In genomic region chr11:59202081-59202995, GRCm38 (mm10) we compare ENCODE assay signal across 7 mouse cellular contexts. TPM values are rescaled to one million over a fixed set of nuclear protein-coding genes. Genes with fewer than 3 reads are reported as not detected.
DNase-seq lines count a peak whose midpoint lies in the region; ATAC-seq and TF ChIP-seq lines count a peak whose summit lies in the region.

Gene Mrpl55 (plus strand): TSS chr11:59202486.

- H3K27ac ChIP-seq in cortical plate, adult 2 months (ENCODE audit: insufficient read depth, low read length) = no peak within 1 kb of the TSS
- peak within 1 kb of the TSS; percentile 85 for H3K27ac ChIP-seq in midbrain, embryonic 10.5 days (replicated peaks)

- H3K9me3 ChIP-seq in midbrain, embryonic 10.5 days (replicated peaks) = no peaks in the 10 kb centered on the region

- peak within 1 kb of the TSS; percentile 65 for H3K4me3 ChIP-seq in cortical plate, adult 2 months (ENCODE audit: insufficient read depth, low read length)
- peak within 1 kb of the TSS; percentile 98 for H3K4me3 ChIP-seq in midbrain, embryonic 10.5 days

- intact Hi-C loops in left cerebral cortex, postnatal 25 days (cut with DNase I) = no loop called here

- 1% methylated on average over 63 of the region's 63 CpGs for WGBS in midbrain, embryonic 10.5 days

- peak; percentile 89 for ATAC-seq in inflammation-experienced regulatory T-cells, adult 6 months

- TF ChIP-seq CTCF in cortical plate, adult 2 months (IDR thresholded peaks at IDR 0.05; ENCODE audit: extremely low read depth, insufficient read depth, low read length) = no peak

- peak; percentile 92 for DNase-seq in adipocyte (ENCODE audit: low spot score)
- peak; percentile 97 for DNase-seq in gastrocnemius, postnatal 10 days
- peak; percentile 94 to 95 for DNase-seq in left cerebral cortex, postnatal 25 days (ENCODE audit: low spot score in 2 of 2)
- peak; percentile 96 for DNase-seq in midbrain, embryonic 10.5 days (ENCODE audit: low spot score)
- DNase-seq in right cerebral cortex, postnatal 4 days = peak; percentile 95

- no peaks in the 10 kb centered on the region for H3K4me1 ChIP-seq in cortical plate, adult 2 months (ENCODE audit: control insufficient read depth, insufficient read depth, low read length)
- peaks cover 18% of the 10 kb centered on the region for H3K4me1 ChIP-seq in midbrain, embryonic 10.5 days

- TF ChIP-seq POLR2A in cortical plate, adult 2 months (IDR thresholded peaks at IDR 0.05; ENCODE audit: extremely low read depth, insufficient read depth, low read length) = peak; percentile 80; the same call in 1 of the 2 replicates

- peaks cover 46% of the 10 kb centered on the region for H3K36me3 ChIP-seq in midbrain, embryonic 10.5 days

- no peaks in the 10 kb centered on the region for H3K27me3 ChIP-seq in midbrain, embryonic 10.5 days (ENCODE audit: low read depth, poor library complexity, severe bottlenecking)

RNA-seq across cellular contexts. Expression of gene Mrpl55, which starts in this region (rescaled TPM):
- polyA plus RNA-seq in cortical plate, adult 2 months (2012; rRNA removed) = 53.6 and 57.1 TPM in 2 replicates
- total RNA-seq in gastrocnemius, postnatal 10 days (2021) = 10 to 100 TPM; 36.7 to 38.0 TPM
- polyA plus RNA-seq in inflammation-experienced regulatory T-cells, adult 6 months (2017; shearing (Covaris generic)) = 10 to 100 TPM; 43.4 to 49.1 (median 46.7) TPM
- 10 to 100 TPM; 35.4 to 38.6 TPM for total RNA-seq in left cerebral cortex, postnatal 25 days (2021)
- polyA plus RNA-seq in midbrain, embryonic 10.5 days (2016; fragmentation: Nextera tagmentation; extraction: Ambion mirVana) = 116 and 131 TPM in 2 replicates
